Mouse (Mus musculus): ENCODE measurements at regions not wholly inside any gene's neighbourhood (a gene's known extent, or its start where the extent isn't known, plus 50 kb on each side); places are given as distances from the start of the nearest gene placed in this dataset.
A peak's percentile ranks its signal among the peaks of the same experiment; 100 is the strongest.

DNA sequence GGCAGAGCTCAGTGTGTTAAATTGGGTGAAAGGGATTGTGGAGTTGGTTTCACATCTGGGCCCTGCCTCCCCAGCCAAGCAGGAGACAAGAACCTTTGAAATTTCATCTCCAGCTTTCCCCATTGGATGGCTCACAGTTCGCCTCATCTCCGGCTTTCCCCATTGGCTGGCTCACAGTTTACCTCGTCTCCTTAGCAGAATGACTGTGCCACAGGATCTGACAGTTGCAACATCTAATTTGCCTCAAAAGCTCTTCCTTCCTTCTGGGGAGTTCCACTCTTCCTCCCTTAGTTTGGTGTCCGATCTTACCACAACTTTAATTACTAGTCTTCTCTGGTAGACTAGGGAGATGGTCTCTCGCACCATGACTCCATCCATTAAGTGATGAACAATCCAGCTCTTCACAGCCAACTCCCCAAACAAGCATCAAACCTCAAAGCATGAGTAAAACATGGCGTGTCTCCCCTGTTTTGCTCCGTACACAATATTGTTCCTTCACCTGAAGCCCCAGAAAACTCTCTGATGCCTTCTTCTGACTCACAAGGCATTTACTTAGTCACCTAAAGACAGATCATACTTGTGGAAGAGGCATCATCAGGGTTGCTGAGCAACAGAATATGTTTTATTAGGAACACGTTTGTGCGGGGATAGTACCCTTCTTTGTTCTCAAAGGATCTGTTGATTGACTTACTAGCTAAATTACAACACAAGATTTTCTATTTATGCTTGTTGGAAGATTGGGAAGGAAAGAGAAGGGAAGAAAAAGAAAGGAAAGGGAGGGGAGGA is 199.1 kb upstream of the Serp2 start:
- WGBS, result 78% methylated on average over 9 of the region's 9 CpGs
- no peak overlapping the region for H3K4me2 ChIP-seq (replicated peaks; ENCODE audit: low read depth)
- H3K27ac ChIP-seq (replicated peaks), result no peak overlapping the region
- TF ChIP-seq EP300 (optimal IDR thresholded peaks at IDR 0.05) (no peak), CTCF (IDR thresholded peaks at IDR 0.05; ENCODE audit: low read depth) (no peak)
- no peaks in the 10 kb centered on the region for H3K9me3 ChIP-seq (ENCODE audit: control insufficient read depth, low read length)
- no peak overlapping the region for H3K9ac ChIP-seq (ENCODE audit: low read length)
- no peak for ATAC-seq (ENCODE audit: low FRiP score, low TSS enrichment)
- H3K27me3 ChIP-seq (ENCODE audit: control insufficient read depth, insufficient read depth, low read length), result no peaks in the 10 kb centered on the region
- DNase-seq (ENCODE audit: low spot score), result no peak
- peaks cover 2% of the 10 kb centered on the region; the same call in 1 of the 2 replicates for H3K4me1 ChIP-seq (replicated peaks; ENCODE audit: control insufficient read depth, insufficient read depth)
- no peak overlapping the region for H3K4me3 ChIP-seq (ENCODE audit: low read depth, low read length)
- no peaks in the 10 kb centered on the region for H3K36me3 ChIP-seq (ENCODE audit: control insufficient read depth, insufficient read depth, low read length)

DNA sequence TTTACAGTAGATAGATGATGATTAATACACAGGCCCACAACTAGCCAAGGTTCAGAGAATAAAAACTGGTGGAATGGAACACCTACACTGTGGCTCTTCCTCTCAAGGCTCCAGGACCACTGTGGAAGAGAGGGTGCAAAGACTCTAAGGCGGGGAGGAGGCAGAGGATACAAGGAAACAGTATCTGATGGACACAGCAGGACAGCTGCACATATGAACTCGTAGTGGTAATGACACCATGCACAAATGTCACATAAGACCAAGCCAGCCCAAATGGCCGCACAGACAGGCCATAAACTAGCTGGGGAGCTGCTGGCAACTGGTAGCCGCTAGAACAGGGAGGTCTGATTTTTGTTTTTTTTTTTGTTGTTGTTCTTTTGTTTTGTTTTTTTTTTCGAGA is 197.0 kb upstream of the Serp2 start:
- no peak for ATAC-seq (ENCODE audit: low FRiP score, low TSS enrichment)
- Histone ChIP-seq H3K9me3 (ENCODE audit: control insufficient read depth, low read length) (no peaks in the 10 kb centered on the region), H3K4me2 (replicated peaks; ENCODE audit: low read depth) (no peak overlapping the region), H3K4me3 (ENCODE audit: low read depth, low read length) (no peak overlapping the region), H3K27ac (replicated peaks) (no peak overlapping the region), H3K4me1 (replicated peaks; ENCODE audit: control insufficient read depth, insufficient read depth) (no peaks in the 10 kb centered on the region), H3K27me3 (ENCODE audit: control insufficient read depth, insufficient read depth, low read length) (no peaks in the 10 kb centered on the region), H3K9ac (ENCODE audit: low read length) (no peak overlapping the region), H3K36me3 (ENCODE audit: control insufficient read depth, insufficient read depth, low read length) (no peaks in the 10 kb centered on the region)
- 95% methylated on average over 5 of the region's 5 CpGs for WGBS
- DNase-seq (ENCODE audit: low spot score), result no peak
- TF ChIP-seq CTCF (IDR thresholded peaks at IDR 0.05; ENCODE audit: low read depth) (no peak), EP300 (optimal IDR thresholded peaks at IDR 0.05) (no peak)

GRCm38 (mm10) chr14:76749178-76749577 is 192.5 kb upstream of the Serp2 start:
- H3K27me3 ChIP-seq (ENCODE audit: control insufficient read depth, insufficient read depth, low read length), result no peaks in the 10 kb centered on the region
- no peak overlapping the region for H3K9ac ChIP-seq (ENCODE audit: low read length)
- H3K27ac ChIP-seq (replicated peaks), result 0 out of 2 replicates have a peak overlapping the region, but pooled peaks have one; percentile 13
- TF ChIP-seq EP300 (optimal IDR thresholded peaks at IDR 0.05), result no peak
- TF ChIP-seq CTCF (IDR thresholded peaks at IDR 0.05; ENCODE audit: low read depth), result no peak
- 76% methylated on average over 7 of the region's 7 CpGs for WGBS
- H3K4me2 ChIP-seq (replicated peaks; ENCODE audit: low read depth), result no peak overlapping the region
- no peak for DNase-seq (ENCODE audit: low spot score)
- H3K36me3 ChIP-seq (ENCODE audit: control insufficient read depth, insufficient read depth, low read length), result no peaks in the 10 kb centered on the region
- H3K4me1 ChIP-seq (replicated peaks; ENCODE audit: control insufficient read depth, insufficient read depth), result peaks cover 5% of the 10 kb centered on the region; the same call in 1 of the 2 replicates
- ATAC-seq (ENCODE audit: low FRiP score, low TSS enrichment), result no peak
- H3K9me3 ChIP-seq (ENCODE audit: control insufficient read depth, low read length), result no peaks in the 10 kb centered on the region
- no peak overlapping the region for H3K4me3 ChIP-seq (ENCODE audit: low read depth, low read length)

- Histone ChIP-seq H3K9ac (ENCODE audit: low read length) (no peak overlapping the region), H3K36me3 (ENCODE audit: control insufficient read depth, insufficient read depth, low read length) (no peaks in the 10 kb centered on the region), H3K4me2 (replicated peaks; ENCODE audit: low read depth) (no peak overlapping the region), H3K27ac (replicated peaks) (no peak overlapping the region), H3K27me3 (ENCODE audit: control insufficient read depth, insufficient read depth, low read length) (no peaks in the 10 kb centered on the region), H3K4me1 (replicated peaks; ENCODE audit: control insufficient read depth, insufficient read depth) (peaks cover 5% of the 10 kb centered on the region; the same call in 1 of the 2 replicates), H3K9me3 (ENCODE audit: control insufficient read depth, low read length) (no peaks in the 10 kb centered on the region), H3K4me3 (ENCODE audit: low read depth, low read length) (no peak overlapping the region)
- no peak for TF ChIP-seq EP300 (optimal IDR thresholded peaks at IDR 0.05)
- WGBS, result 90% methylated on average over 2 of the region's 2 CpGs
- ATAC-seq (ENCODE audit: low FRiP score, low TSS enrichment) (no peak), DNase-seq (ENCODE audit: low spot score) (no peak)
Observed at GRCm38 (mm10) chr14:76748711-76749110, 192.0 kb upstream of the Serp2 start.

DNA sequence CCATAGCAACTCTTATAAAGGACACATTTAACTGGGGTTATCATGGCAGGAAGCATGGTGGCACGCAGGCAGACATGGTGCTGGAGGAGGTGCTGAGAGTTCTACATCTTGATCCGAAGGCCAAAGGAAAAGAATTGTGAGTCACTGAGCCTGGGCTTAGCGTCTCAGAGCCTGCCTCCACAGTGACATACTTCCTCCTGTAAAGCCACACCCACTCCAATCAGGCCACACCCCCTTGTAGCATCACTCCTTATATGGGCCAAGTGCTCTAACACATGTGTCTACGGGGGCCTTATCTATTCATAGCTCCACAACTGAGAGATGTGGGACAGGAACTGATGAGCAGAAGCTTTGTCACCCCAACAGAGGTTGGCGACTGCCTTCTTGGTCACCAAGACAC is 191.1 kb upstream of the Serp2 start:
- TF ChIP-seq CTCF (IDR thresholded peaks at IDR 0.05; ENCODE audit: low read depth) (no peak), EP300 (optimal IDR thresholded peaks at IDR 0.05) (no peak)
- 93% methylated on average over 5 of the region's 5 CpGs for WGBS
- DNase-seq (ENCODE audit: low spot score) (no peak), ATAC-seq (ENCODE audit: low FRiP score, low TSS enrichment) (0 out of 2 replicates have a peak, but pooled peaks have one; percentile 11)
- Histone ChIP-seq H3K27me3 (ENCODE audit: control insufficient read depth, insufficient read depth, low read length) (no peaks in the 10 kb centered on the region), H3K4me2 (replicated peaks; ENCODE audit: low read depth) (no peak overlapping the region), H3K27ac (replicated peaks) (no peak overlapping the region), H3K9ac (ENCODE audit: low read length) (no peak overlapping the region), H3K9me3 (ENCODE audit: control insufficient read depth, low read length) (no peaks in the 10 kb centered on the region), H3K4me1 (replicated peaks; ENCODE audit: control insufficient read depth, insufficient read depth) (peaks cover 5% of the 10 kb centered on the region; the same call in 1 of the 2 replicates), H3K4me3 (ENCODE audit: low read depth, low read length) (no peak overlapping the region), H3K36me3 (ENCODE audit: control insufficient read depth, insufficient read depth, low read length) (no peaks in the 10 kb centered on the region)

- Histone ChIP-seq H3K27ac (replicated peaks) (no peak overlapping the region), H3K9ac (ENCODE audit: low read length) (no peak overlapping the region), H3K4me2 (replicated peaks; ENCODE audit: low read depth) (no peak overlapping the region), H3K9me3 (ENCODE audit: control insufficient read depth, low read length) (no peaks in the 10 kb centered on the region), H3K27me3 (ENCODE audit: control insufficient read depth, insufficient read depth, low read length) (no peaks in the 10 kb centered on the region), H3K4me1 (replicated peaks; ENCODE audit: control insufficient read depth, insufficient read depth) (peaks cover 5% of the 10 kb centered on the region; the same call in 1 of the 2 replicates), H3K36me3 (ENCODE audit: control insufficient read depth, insufficient read depth, low read length) (no peaks in the 10 kb centered on the region), H3K4me3 (ENCODE audit: low read depth, low read length) (no peak overlapping the region)
- TF ChIP-seq EP300 (optimal IDR thresholded peaks at IDR 0.05), result no peak
- no peak for TF ChIP-seq CTCF (IDR thresholded peaks at IDR 0.05; ENCODE audit: low read depth)
- ATAC-seq (ENCODE audit: low FRiP score, low TSS enrichment) (no peak), DNase-seq (ENCODE audit: low spot score) (no peak)
- 92% methylated on average over 10 of the region's 10 CpGs for WGBS
Observed at GRCm38 (mm10) chr14:76746282-76746681, 189.6 kb upstream of the Serp2 start.

All from stomach, postnatal 0 days (tissue).